Mouse (Mus musculus) erythroblast, embryonic 14.5 days (primary cell): Measurements from ENCODE around the gene Filip1.

ENCODE experiments used
- GATA1 ChIP-seq: IDR thresholded peaks from 2 replicates; pipeline ENCODE4 v1.6.1; 2012; ENCODE audit warnings: low read length, inconsistent platforms, mixed read lengths
- TAL1 ChIP-seq: IDR thresholded peaks from 3 replicates; pipeline ENCODE4 v1.6.1; 2012; ENCODE audit warnings: low read length, inconsistent platforms, mixed read lengths

- TF ChIP-seq GATA1 (no peak), TAL1 (no peak)
Observed at GRCm38 (mm10) chr9:79829842-79830800, 182.5 kb downstream of the Filip1 start.
